Mouse (Mus musculus): ENCODE measurements around the gene Slc4a1. TPM values are rescaled to one million over a fixed set of nuclear protein-coding genes. Genes with fewer than 3 reads are reported as not detected.

The Slc4a1 gene
- polyA plus RNA-seq, 2 experiments from 2014 or later: 2.9 TPM; not detected in 1

- no peak for ATAC-seq
These were observed 16.6 kb downstream of the Slc4a1 start for GRCm38 (mm10) chr11:102349189-102349954.

- no peak for ATAC-seq
These were observed 17.2 kb downstream of the Slc4a1 start for GRCm38 (mm10) chr11:102348771-102349170.

GRCm38 (mm10) chr11:102348101-102348585, 17.9 kb downstream of the Slc4a1 start:
- ATAC-seq: no peak

- no peak for ATAC-seq
These were observed 18.3 kb downstream of the Slc4a1 start for GRCm38 (mm10) chr11:102347683-102348082.

GRCm38 (mm10) chr11:102346926-102347325, 19.1 kb downstream of the Slc4a1 start:
- ATAC-seq: no peak

GRCm38 (mm10) chr11:102344458-102344857, 21.5 kb downstream of the Slc4a1 start:
- no peak for ATAC-seq

- ATAC-seq: no peak
These were observed 23.3 kb downstream of the Slc4a1 start for GRCm38 (mm10) chr11:102342742-102343141.

- no peak for ATAC-seq
These were observed 24.9 kb downstream of the Slc4a1 start for GRCm38 (mm10) chr11:102341101-102341500.

- ATAC-seq: no peak
These were observed 26.4 kb downstream of the Slc4a1 start for GRCm38 (mm10) chr11:102339624-102340023.

- ATAC-seq: no peak
These were observed 26.8 kb downstream of the Slc4a1 start for GRCm38 (mm10) chr11:102339195-102339594.

- ATAC-seq: no peak
These were observed 27.4 kb downstream of the Slc4a1 start for GRCm38 (mm10) chr11:102338561-102338960.

- ATAC-seq: no peak
These were observed 28.1 kb downstream of the Slc4a1 start for GRCm38 (mm10) chr11:102337921-102338320.

GRCm38 (mm10) chr11:102336191-102336590, 29.8 kb downstream of the Slc4a1 start:
- ATAC-seq: no peak

GRCm38 (mm10) chr11:102334973-102335700, 30.9 kb downstream of the Slc4a1 start:
- ATAC-seq: no peak

GRCm38 (mm10) chr11:102334010-102334409, 32.0 kb downstream of the Slc4a1 start:
- no peak for ATAC-seq

- ATAC-seq: no peak
These were observed 32.9 kb downstream of the Slc4a1 start for GRCm38 (mm10) chr11:102333061-102333460.

GRCm38 (mm10) chr11:102331806-102332205, 34.2 kb downstream of the Slc4a1 start:
- no peak for ATAC-seq

- no peak for ATAC-seq
These were observed 36.0 kb downstream of the Slc4a1 start for GRCm38 (mm10) chr11:102330039-102330438.

- no peak for ATAC-seq
These were observed 36.5 kb downstream of the Slc4a1 start for GRCm38 (mm10) chr11:102329518-102329917.

GRCm38 (mm10) chr11:102327839-102328238, 38.2 kb downstream of the Slc4a1 start:
- ATAC-seq: no peak

GRCm38 (mm10) chr11:102327250-102327649, 38.8 kb downstream of the Slc4a1 start:
- no peak for ATAC-seq

- no peak for ATAC-seq
These were observed 42.5 kb downstream of the Slc4a1 start for GRCm38 (mm10) chr11:102323516-102323915.

- no peak for ATAC-seq
These were observed 44.1 kb downstream of the Slc4a1 start for GRCm38 (mm10) chr11:102321931-102322330.

- ATAC-seq: no peak
These were observed 45.4 kb downstream of the Slc4a1 start for GRCm38 (mm10) chr11:102320686-102321005.

All from activated CD4-positive, CD25-positive, alpha-beta regulatory T cell, adult 4 months (primary cell).